Mouse (Mus musculus): ENCODE results near the gene Gcn1l1. TPM values are rescaled to one million over a fixed set of nuclear protein-coding genes. Genes with fewer than 3 reads are reported as not detected.

Gcn1l1 gene
- polyA plus RNA-seq, 1 experiment from 2014 or later: 25.5 TPM

GRCm38 (mm10) chr5:115651821-115652220 is 86.8 kb downstream of the Gcn1l1 start:
- no peak for ATAC-seq
- Histone ChIP-seq H3K4me2 (ENCODE audit: low read depth, low read length) (peak overlapping the region; percentile 83; the same call in 1 of the 2 replicates), H3K4me1 (ENCODE audit: control insufficient read depth, insufficient read depth, low read length) (peaks cover 9% of the 10 kb centered on the region), H3K9me3 (ENCODE audit: control insufficient read depth, low read length) (no peaks in the 10 kb centered on the region), H3K36me3 (ENCODE audit: control insufficient read depth, insufficient read depth, low read length) (0 out of 2 replicates have a peak, but pooled peaks cover 5% of the 10 kb centered on the region), H3K4me3 (ENCODE audit: low read length) (no peak overlapping the region), H3K27me3 (replicated peaks; ENCODE audit: control insufficient read depth, insufficient read depth, low read length) (no peaks in the 10 kb centered on the region), H3K27ac (ENCODE audit: low read length) (0 out of 2 replicates have a peak overlapping the region, but pooled peaks have one; percentile 84), H3K9ac (ENCODE audit: low read depth, low read length) (peak overlapping the region; percentile 30; the same call in 1 of the 2 replicates)
- 87% methylated on average over 10 of the region's 10 CpGs for WGBS

GRCm38 (mm10) chr5:115652681-115653575 is 87.9 kb downstream of the Gcn1l1 start:
- peak; percentile 100 for ATAC-seq
- Histone ChIP-seq H3K9ac (ENCODE audit: low read depth, low read length) (peak overlapping the region; percentile 69), H3K27me3 (replicated peaks; ENCODE audit: control insufficient read depth, insufficient read depth, low read length) (no peaks in the 10 kb centered on the region), H3K27ac (ENCODE audit: low read length) (peak overlapping the region; percentile 84), H3K4me2 (ENCODE audit: low read depth, low read length) (peak overlapping the region; percentile 83), H3K36me3 (ENCODE audit: control insufficient read depth, insufficient read depth, low read length) (no peaks in the 10 kb centered on the region), H3K4me3 (ENCODE audit: low read length) (peak overlapping the region; percentile 54), H3K4me1 (ENCODE audit: control insufficient read depth, insufficient read depth, low read length) (peaks cover 9% of the 10 kb centered on the region), H3K9me3 (ENCODE audit: control insufficient read depth, low read length) (no peaks in the 10 kb centered on the region)
- WGBS: 3% methylated on average over 35 of the region's 35 CpGs

GRCm38 (mm10) chr5:115653776-115654175 is 88.7 kb downstream of the Gcn1l1 start:
- Histone ChIP-seq H3K9me3 (ENCODE audit: control insufficient read depth, low read length) (no peaks in the 10 kb centered on the region), H3K9ac (ENCODE audit: low read depth, low read length) (no peak overlapping the region), H3K4me1 (ENCODE audit: control insufficient read depth, insufficient read depth, low read length) (peaks cover 9% of the 10 kb centered on the region), H3K4me3 (ENCODE audit: low read length) (no peak overlapping the region), H3K27me3 (replicated peaks; ENCODE audit: control insufficient read depth, insufficient read depth, low read length) (no peaks in the 10 kb centered on the region), H3K36me3 (ENCODE audit: control insufficient read depth, insufficient read depth, low read length) (no peaks in the 10 kb centered on the region), H3K4me2 (ENCODE audit: low read depth, low read length) (no peak overlapping the region), H3K27ac (ENCODE audit: low read length) (no peak overlapping the region)
- no peak for ATAC-seq
- 92% methylated on average over 12 of the region's 12 CpGs for WGBS

GRCm38 (mm10) chr5:115656677-115657076 is 91.6 kb downstream of the Gcn1l1 start:
- H3K36me3 ChIP-seq (ENCODE audit: control insufficient read depth, insufficient read depth, low read length): no peaks in the 10 kb centered on the region
- H3K4me2 ChIP-seq (ENCODE audit: low read depth, low read length): no peak overlapping the region
- 69% methylated on average over 6 of the region's 6 CpGs for WGBS
- H3K9me3 ChIP-seq (ENCODE audit: control insufficient read depth, low read length): no peaks in the 10 kb centered on the region
- peaks cover 9% of the 10 kb centered on the region for H3K4me1 ChIP-seq (ENCODE audit: control insufficient read depth, insufficient read depth, low read length)
- no peak overlapping the region for H3K4me3 ChIP-seq (ENCODE audit: low read length)
- H3K27me3 ChIP-seq (replicated peaks; ENCODE audit: control insufficient read depth, insufficient read depth, low read length): no peaks in the 10 kb centered on the region
- H3K27ac ChIP-seq (ENCODE audit: low read length): no peak overlapping the region
- no peak for ATAC-seq
- no peak overlapping the region for H3K9ac ChIP-seq (ENCODE audit: low read depth, low read length)

GRCm38 (mm10) chr5:115657234-115657633 is 92.2 kb downstream of the Gcn1l1 start:
- no peaks in the 10 kb centered on the region for H3K36me3 ChIP-seq (ENCODE audit: control insufficient read depth, insufficient read depth, low read length)
- peaks cover 3% of the 10 kb centered on the region for H3K4me1 ChIP-seq (ENCODE audit: control insufficient read depth, insufficient read depth, low read length)
- no peak for ATAC-seq
- no peak overlapping the region for H3K4me2 ChIP-seq (ENCODE audit: low read depth, low read length)
- no peak overlapping the region for H3K4me3 ChIP-seq (ENCODE audit: low read length)
- no peak overlapping the region for H3K27ac ChIP-seq (ENCODE audit: low read length)
- H3K9ac ChIP-seq (ENCODE audit: low read depth, low read length): no peak overlapping the region
- H3K9me3 ChIP-seq (ENCODE audit: control insufficient read depth, low read length): no peaks in the 10 kb centered on the region
- no peaks in the 10 kb centered on the region for H3K27me3 ChIP-seq (replicated peaks; ENCODE audit: control insufficient read depth, insufficient read depth, low read length)
- WGBS: 69% methylated on average over 1 of the region's 1 CpGs

- Histone ChIP-seq H3K9me3 (ENCODE audit: control insufficient read depth, low read length) (no peaks in the 10 kb centered on the region), H3K9ac (ENCODE audit: low read depth, low read length) (no peak overlapping the region), H3K27me3 (replicated peaks; ENCODE audit: control insufficient read depth, insufficient read depth, low read length) (no peaks in the 10 kb centered on the region), H3K36me3 (ENCODE audit: control insufficient read depth, insufficient read depth, low read length) (no peaks in the 10 kb centered on the region), H3K4me2 (ENCODE audit: low read depth, low read length) (no peak overlapping the region), H3K4me1 (ENCODE audit: control insufficient read depth, insufficient read depth, low read length) (no peaks in the 10 kb centered on the region), H3K4me3 (ENCODE audit: low read length) (no peak overlapping the region), H3K27ac (ENCODE audit: low read length) (no peak overlapping the region)
- no peak for ATAC-seq
- WGBS: 82% methylated on average over 6 of the region's 6 CpGs
These were observed 93.3 kb downstream of the Gcn1l1 start for GRCm38 (mm10) chr5:115658352-115658751.

- 79% methylated on average over 22 of the region's 22 CpGs for WGBS
- peaks cover 2% of the 10 kb centered on the region; the same call in 1 of the 2 replicates for H3K4me1 ChIP-seq (ENCODE audit: control insufficient read depth, insufficient read depth, low read length)
- H3K27ac ChIP-seq (ENCODE audit: low read length): no peak overlapping the region
- no peak for ATAC-seq
- H3K4me3 ChIP-seq (ENCODE audit: low read length): no peak overlapping the region
- no peaks in the 10 kb centered on the region for H3K36me3 ChIP-seq (ENCODE audit: control insufficient read depth, insufficient read depth, low read length)
- H3K4me2 ChIP-seq (ENCODE audit: low read depth, low read length): no peak overlapping the region
- no peaks in the 10 kb centered on the region for H3K27me3 ChIP-seq (replicated peaks; ENCODE audit: control insufficient read depth, insufficient read depth, low read length)
- H3K9ac ChIP-seq (ENCODE audit: low read depth, low read length): no peak overlapping the region
- H3K9me3 ChIP-seq (ENCODE audit: control insufficient read depth, low read length): no peaks in the 10 kb centered on the region
These were observed 97.6 kb downstream of the Gcn1l1 start for GRCm38 (mm10) chr5:115662658-115663057.

GRCm38 (mm10) chr5:115666366-115667065 is 101.5 kb downstream of the Gcn1l1 start:
- 68% methylated on average over 8 of the region's 8 CpGs for WGBS
- no peak overlapping the region for H3K4me2 ChIP-seq (ENCODE audit: low read depth, low read length)
- ATAC-seq: no peak
- H3K9me3 ChIP-seq (ENCODE audit: control insufficient read depth, low read length): no peaks in the 10 kb centered on the region
- no peak overlapping the region for H3K27ac ChIP-seq (ENCODE audit: low read length)
- no peaks in the 10 kb centered on the region for H3K36me3 ChIP-seq (ENCODE audit: control insufficient read depth, insufficient read depth, low read length)
- no peak overlapping the region for H3K4me3 ChIP-seq (ENCODE audit: low read length)
- peaks cover 8% of the 10 kb centered on the region; the same call in 1 of the 2 replicates for H3K4me1 ChIP-seq (ENCODE audit: control insufficient read depth, insufficient read depth, low read length)
- H3K27me3 ChIP-seq (replicated peaks; ENCODE audit: control insufficient read depth, insufficient read depth, low read length): no peaks in the 10 kb centered on the region
- H3K9ac ChIP-seq (ENCODE audit: low read depth, low read length): no peak overlapping the region

- H3K36me3 ChIP-seq (ENCODE audit: control insufficient read depth, insufficient read depth, low read length): no peaks in the 10 kb centered on the region
- H3K4me3 ChIP-seq (ENCODE audit: low read length): no peak overlapping the region
- no peak overlapping the region for H3K4me2 ChIP-seq (ENCODE audit: low read depth, low read length)
- no peak for ATAC-seq
- H3K27ac ChIP-seq (ENCODE audit: low read length): no peak overlapping the region
- no peaks in the 10 kb centered on the region for H3K9me3 ChIP-seq (ENCODE audit: control insufficient read depth, low read length)
- WGBS: 75% methylated on average over 8 of the region's 8 CpGs
- H3K4me1 ChIP-seq (ENCODE audit: control insufficient read depth, insufficient read depth, low read length): peaks cover 8% of the 10 kb centered on the region; the same call in 1 of the 2 replicates
- H3K9ac ChIP-seq (ENCODE audit: low read depth, low read length): no peak overlapping the region
- no peaks in the 10 kb centered on the region for H3K27me3 ChIP-seq (replicated peaks; ENCODE audit: control insufficient read depth, insufficient read depth, low read length)
These were observed 102.2 kb downstream of the Gcn1l1 start for GRCm38 (mm10) chr5:115667210-115667609.
